Mouse (Mus musculus) lung, postnatal 0 days (tissue): Measurements from ENCODE around the gene Ccdc71.
A peak's percentile ranks its signal among the peaks of the same experiment; 100 is the strongest.

Experiments
- CTCF ChIP-seq: IDR thresholded peaks from 2 replicates; pipeline ENCODE4 v1.5.1; 2016; ENCODE audit warnings: antibody characterized with exemption, mild to moderate bottlenecking
- EP300 ChIP-seq: IDR thresholded peaks from 2 replicates; pipeline ENCODE4 v1.6.1; 2016; ENCODE audit warnings: antibody characterized with exemption, mild to moderate bottlenecking, control low read depth

DNA sequence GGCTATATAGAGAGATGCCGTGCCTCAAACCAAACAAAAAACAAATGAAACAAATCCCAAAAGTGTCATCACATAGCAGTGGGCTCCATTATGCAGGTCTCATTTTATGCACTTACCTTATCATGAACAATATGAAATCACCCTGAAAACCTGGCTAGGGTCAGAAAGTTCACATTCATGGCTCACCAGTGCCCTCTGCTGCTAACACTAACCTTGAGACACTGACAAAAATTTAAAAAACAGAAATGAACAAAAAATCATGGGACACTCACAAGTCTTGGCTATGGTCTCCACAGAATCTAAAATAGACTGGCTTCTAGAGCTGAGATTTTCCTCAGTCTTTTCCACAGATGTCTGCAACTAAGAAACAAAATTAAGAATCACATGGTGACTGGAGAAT is 48.1 kb upstream of the Ccdc71 start:
- peak; percentile 54 for TF ChIP-seq CTCF
- no peak for TF ChIP-seq EP300
